Mouse (Mus musculus) G1E (cell line): ENCODE results near the gene Stap2. TPM values are rescaled to one million over a fixed set of nuclear protein-coding genes. Genes with fewer than 3 reads are reported as not detected.

Source experiments
- ATAC-seq: 2 replicates; pipeline ENCODE4 v1.8.0; 2016; ENCODE audit warnings: mild to moderate bottlenecking; ENCODE audit not compliant: insufficient number of reproducible peaks, poor library complexity, low FRiP score, severe bottlenecking; ENCODE audit errors: extremely low read depth
- DNase-seq: peaks from one replicate; pipeline ENCODE4 v3.0.0; 2012; ENCODE audit warnings: low spot score
- H3K27me3 ChIP-seq: 2 replicates; pipeline ENCODE4 v1.6.1; 2012; ENCODE audit warnings: mild to moderate bottlenecking, low read length, inconsistent platforms; ENCODE audit not compliant: insufficient read depth
- H3K36me3 ChIP-seq: replicated peaks from 2 replicates; pipeline ENCODE3; 2012; ENCODE audit warnings: mild to moderate bottlenecking, inconsistent platforms
- H3K4me1 ChIP-seq: 2 replicates; pipeline ENCODE4 v1.6.1; 2012; ENCODE audit warnings: low read depth, low read length, inconsistent platforms, mixed read lengths; ENCODE audit not compliant: insufficient read depth
- H3K4me3 ChIP-seq: 2 replicates; pipeline ENCODE4 v1.5.1; 2012; ENCODE audit warnings: low read depth, mild to moderate bottlenecking, inconsistent platforms, low read length, moderate library complexity, mixed read lengths
- H3K9me3 ChIP-seq: replicated peaks from 2 replicates; pipeline ENCODE4 v1.6.1; 2012; ENCODE audit warnings: inconsistent platforms
- CTCF ChIP-seq: IDR thresholded peaks from 2 replicates; pipeline ENCODE4 v1.5.1; 2012; ENCODE audit warnings: low read depth, low read length, inconsistent platforms, mixed read lengths
- GATA1 ChIP-seq: IDR thresholded peaks from 2 replicates; pipeline ENCODE4 v1.6.1; 2012; ENCODE audit warnings: borderline replicate concordance, low read length, inconsistent platforms, mixed read lengths
- GATA2 ChIP-seq: IDR thresholded peaks from 2 replicates; pipeline ENCODE4 v1.6.1; 2012; ENCODE audit warnings: low read depth, low read length, inconsistent platforms, borderline replicate concordance
- POLR2AphosphoS5 ChIP-seq: IDR thresholded peaks from 2 replicates; pipeline ENCODE4 v1.6.1; 2012; ENCODE audit warnings: low read depth, low read length, inconsistent platforms; ENCODE audit not compliant: insufficient replicate concordance
- TAL1 ChIP-seq: conservative IDR thresholded peaks from 2 replicates; pipeline ENCODE4 v1.6.1; 2012; ENCODE audit warnings: low read depth, low read length, inconsistent platforms, mixed read lengths
- polyA plus RNA-seq: library from polyadenylated mRNA; stranded (reverse); fragments of >175 nt; gene quantifications from 2 replicates; pipeline ENCODE4 v1.2.3, GENCODE M21; 2012
- total RNA-seq, 2 experiments: library from RNA; stranded (forward) in 1 of 2; stranded (reverse) in 1 of 2; fragments of 200-1000 nt in 1 of 2; fragments of >200 nt in 1 of 2; fragmentation: Nextera tagmentation in 1 of 2; gene quantifications; 2 replicates each; pipeline ENCODE4 v1.2.3; 2014 to 2017

Stap2 gene
- total RNA-seq (2014; fragmentation: Nextera tagmentation) (not detected in 2 replicates), total RNA-seq (2017) (0.27 and 0.29 TPM in 2 replicates), polyA plus RNA-seq (not detected in 2 replicates)

DNA sequence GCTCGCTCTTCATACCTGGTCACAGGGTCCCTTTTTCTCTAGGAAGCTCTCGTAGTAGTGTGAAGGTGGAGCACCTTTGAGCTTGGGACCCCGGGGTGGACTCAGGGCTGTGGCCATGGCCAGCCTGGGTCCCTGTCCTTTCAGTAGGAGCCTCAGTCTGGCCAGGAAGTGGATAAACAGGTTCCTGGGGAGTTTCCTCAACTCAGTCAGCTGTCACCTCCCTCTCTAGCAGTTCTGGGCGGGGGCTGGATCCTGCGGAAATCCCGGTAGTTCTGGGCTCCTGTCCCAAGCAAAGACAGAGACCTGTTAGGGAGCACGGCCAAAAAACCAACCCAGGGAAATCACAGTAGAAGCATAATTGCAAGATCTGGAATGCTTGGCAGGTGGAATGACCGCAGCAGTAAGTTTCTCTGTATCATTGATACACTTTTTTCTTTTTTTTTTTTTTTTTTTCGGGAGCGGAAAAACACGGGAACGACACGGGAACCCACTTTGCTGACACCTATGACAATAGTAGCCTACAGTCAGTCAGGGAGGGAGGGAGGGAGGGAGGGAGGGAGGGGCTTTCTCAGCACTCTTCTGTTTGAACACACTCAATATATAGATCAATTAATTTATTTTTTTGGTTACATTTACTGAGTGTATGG is at the start of gene Stap2, which contains the start of gene Mpnd:
TSS of gene Stap2 (minus strand) at position 170 of the 647 bp plus-strand sequence.
TSS of gene Mpnd (plus strand) at position 297 of the 647 bp plus-strand sequence.
- DNase-seq (peak; percentile 77), ATAC-seq (no peak)
- TF ChIP-seq TAL1, result no peak
- no peak for TF ChIP-seq GATA1
- no peak for TF ChIP-seq POLR2AphosphoS5
- TF ChIP-seq CTCF, result no peak
- TF ChIP-seq GATA2, result no peak
- Histone ChIP-seq H3K36me3 (peaks cover 5% of the 10 kb centered on the region), H3K27me3 (peaks cover 11% of the 10 kb centered on the region), H3K9me3 (no peaks in the 10 kb centered on the region), H3K4me1 (peaks cover 38% of the 10 kb centered on the region), H3K4me3 (no peak within 1 kb of the TSS)

DNA sequence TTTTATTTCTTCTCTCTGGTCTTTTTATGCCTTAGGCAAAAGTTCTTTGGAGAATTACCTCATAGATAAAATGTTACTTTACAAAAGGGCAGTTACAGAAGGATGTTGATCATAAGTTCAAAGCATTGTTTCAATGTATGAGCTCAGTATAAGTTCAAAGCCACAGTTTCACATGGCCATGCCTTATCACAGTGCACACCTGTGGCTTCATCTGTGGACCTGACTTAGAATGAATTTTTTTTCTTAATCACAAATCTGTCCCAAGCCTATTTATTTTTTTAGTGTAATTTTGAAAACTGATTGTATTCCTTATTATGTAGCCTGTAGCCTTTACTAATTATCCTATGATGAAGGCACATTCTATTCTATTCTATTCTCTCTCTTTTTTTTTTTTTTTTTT is 49.6 kb upstream of the Stap2 start:
- H3K27me3 ChIP-seq, result no peaks in the 10 kb centered on the region
- H3K36me3 ChIP-seq, result peaks cover 96% of the 10 kb centered on the region
- no peak overlapping the region for H3K4me3 ChIP-seq
- peaks cover 35% of the 10 kb centered on the region for H3K4me1 ChIP-seq
- DNase-seq, result no peak
- ATAC-seq, result no peak
- TF ChIP-seq GATA1 (no peak), TAL1 (no peak), POLR2AphosphoS5 (no peak), GATA2 (no peak), CTCF (no peak)
- H3K9me3 ChIP-seq, result no peaks in the 10 kb centered on the region

DNA sequence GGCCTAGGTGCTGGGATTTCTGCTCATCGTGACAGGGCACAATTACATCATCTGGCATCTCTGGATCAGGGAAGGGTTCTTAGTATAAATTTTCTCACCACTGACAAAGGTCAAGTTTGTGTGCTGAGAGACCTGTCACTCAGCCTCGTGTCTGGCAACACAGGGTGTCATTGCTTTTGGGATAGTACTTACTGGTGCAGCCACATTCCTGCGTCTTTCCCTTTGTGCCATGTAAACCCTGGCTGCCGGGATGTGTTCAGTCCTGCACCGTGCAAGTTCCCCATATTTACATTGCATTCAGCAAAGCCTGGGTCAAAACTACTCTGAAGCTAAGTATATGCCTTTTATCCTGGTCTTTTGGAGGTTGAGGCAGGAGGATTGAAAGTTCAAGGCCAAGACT is 46.0 kb upstream of the Stap2 start:
- no peaks in the 10 kb centered on the region for H3K27me3 ChIP-seq
- DNase-seq (no peak), ATAC-seq (no peak)
- TF ChIP-seq POLR2AphosphoS5 (no peak), GATA1 (no peak), TAL1 (no peak), CTCF (no peak), GATA2 (no peak)
- no peak overlapping the region for H3K4me3 ChIP-seq
- peaks cover 96% of the 10 kb centered on the region for H3K36me3 ChIP-seq
- no peaks in the 10 kb centered on the region for H3K9me3 ChIP-seq
- H3K4me1 ChIP-seq, result peaks cover 58% of the 10 kb centered on the region

DNA sequence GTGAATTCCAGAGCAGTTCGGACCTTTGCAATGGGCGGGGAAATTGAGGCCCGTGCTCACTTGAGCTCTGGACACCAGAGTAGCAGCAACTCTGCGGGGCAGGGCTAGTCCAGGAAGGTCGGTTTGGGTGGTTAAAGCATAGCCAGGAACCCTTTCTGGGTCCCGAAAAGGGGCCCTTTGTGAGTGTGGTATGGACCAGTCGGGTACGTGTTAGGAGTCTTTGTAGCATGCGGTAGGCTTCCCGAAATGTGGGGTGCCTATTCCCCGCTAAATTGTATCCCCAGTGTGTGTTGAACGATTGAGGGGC is 35.4 kb upstream of the Stap2 start:
- no peak for DNase-seq
- peaks cover 60% of the 10 kb centered on the region for H3K4me1 ChIP-seq
- peaks cover 40% of the 10 kb centered on the region for H3K36me3 ChIP-seq
- H3K4me3 ChIP-seq, result peak overlapping the region; percentile 77
- no peaks in the 10 kb centered on the region for H3K27me3 ChIP-seq
- ATAC-seq, result no peak
- TF ChIP-seq GATA2 (no peak), TAL1 (no peak), POLR2AphosphoS5 (no peak), GATA1 (no peak), CTCF (no peak)
- H3K9me3 ChIP-seq, result no peaks in the 10 kb centered on the region

DNA sequence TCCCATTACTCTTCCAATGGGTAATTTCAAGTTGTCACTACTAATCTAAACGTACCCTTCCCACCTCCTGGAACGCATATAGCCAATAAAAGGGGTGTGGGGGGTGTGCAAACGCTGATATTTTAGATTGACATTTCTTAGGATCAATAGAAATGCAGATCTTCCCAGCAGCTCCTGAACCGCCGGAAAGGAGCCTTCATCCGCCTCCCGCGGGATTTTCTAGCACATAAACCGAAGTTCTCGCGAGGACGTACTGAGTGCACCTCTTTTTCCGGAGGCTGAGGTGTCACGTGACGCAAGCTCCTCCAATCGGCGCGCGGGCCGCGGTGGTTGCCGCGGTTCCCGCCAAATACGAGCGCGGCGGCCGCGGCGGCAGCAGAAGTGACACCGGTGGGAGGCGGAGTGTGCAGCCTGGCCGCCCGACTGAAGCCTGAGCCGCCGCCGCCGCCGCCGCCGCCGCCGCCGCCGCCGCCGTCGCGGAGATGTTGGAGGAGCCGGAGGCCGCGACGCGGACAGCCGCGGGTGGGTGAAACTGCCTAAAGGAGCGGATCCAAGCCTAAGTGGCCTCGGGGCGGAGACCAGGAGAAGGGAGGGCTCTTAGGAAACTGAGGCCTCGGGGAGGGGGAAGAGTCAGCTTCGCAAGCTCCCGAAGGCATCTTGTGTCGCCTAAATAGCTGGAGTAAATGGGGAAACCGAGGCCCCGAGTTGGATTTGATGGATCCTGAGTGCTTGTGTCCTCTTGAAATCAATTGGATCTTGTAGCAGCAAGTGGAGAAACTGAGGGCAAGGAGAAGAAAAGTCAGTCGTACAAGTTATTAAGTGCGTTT is 34.9 kb upstream of the Stap2 start, which contains the start of gene Chaf1a:
TSS of gene Chaf1a (plus strand) at position 410 of the 827 bp plus-strand sequence.
- peak; percentile 82 for ATAC-seq
- TF ChIP-seq TAL1 (no peak), GATA2 (no peak), CTCF (no peak), GATA1 (no peak), POLR2AphosphoS5 (no peak)
- Histone ChIP-seq H3K27me3 (no peaks in the 10 kb centered on the region), H3K4me1 (peaks cover 59% of the 10 kb centered on the region), H3K4me3 (peak within 1 kb of the TSS; percentile 77), H3K36me3 (peaks cover 35% of the 10 kb centered on the region), H3K9me3 (no peaks in the 10 kb centered on the region)
- DNase-seq, result peak; percentile 97

DNA sequence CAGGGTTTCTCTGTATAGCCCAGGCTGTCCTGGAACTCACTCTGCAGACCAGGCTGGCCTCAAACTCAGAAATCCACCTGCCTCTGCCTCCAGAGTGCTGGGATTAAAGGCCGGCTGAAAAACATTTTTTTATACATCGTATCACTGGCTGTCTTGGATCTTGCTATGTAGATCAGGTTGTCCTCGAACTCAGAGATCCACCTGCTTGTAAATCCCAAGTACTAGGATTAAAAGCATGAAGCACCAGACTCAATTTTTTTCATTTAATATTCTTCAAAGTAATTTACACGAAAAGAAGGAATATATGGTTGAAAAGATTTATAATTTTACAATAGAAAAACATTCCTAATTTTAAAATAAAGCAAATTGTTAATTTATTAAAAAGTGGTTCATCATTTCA is 34.0 kb upstream of the Stap2 start:
- Histone ChIP-seq H3K4me1 (peaks cover 63% of the 10 kb centered on the region), H3K4me3 (peak overlapping the region; percentile 77; the same call in 1 of the 2 replicates), H3K9me3 (no peaks in the 10 kb centered on the region), H3K27me3 (no peaks in the 10 kb centered on the region), H3K36me3 (peaks cover 35% of the 10 kb centered on the region)
- TF ChIP-seq CTCF (no peak), GATA2 (no peak), TAL1 (no peak), POLR2AphosphoS5 (no peak), GATA1 (no peak)
- no peak for ATAC-seq
- no peak for DNase-seq
